Mouse (Mus musculus) A20 (cell line): ENCODE results near the gene Smchd1.
"Not testable (repeated sequence)": the region's sequence is repeated elsewhere in the genome, so short reads cannot be mapped to it uniquely, and the experiment has no call there.

Source experiments
- DNase-seq: peaks from one replicate; pipeline ENCODE4 v3.0.0-alpha.2; 2011; ENCODE audit warnings: low read depth, low spot score

The Smchd1 gene

GRCm38 (mm10) chr17:71474762-71475704, at the start of gene Smchd1:
TSS of gene Smchd1 (minus strand) at chr17:71475343.
- DNase-seq: peak; percentile 96

DNA sequence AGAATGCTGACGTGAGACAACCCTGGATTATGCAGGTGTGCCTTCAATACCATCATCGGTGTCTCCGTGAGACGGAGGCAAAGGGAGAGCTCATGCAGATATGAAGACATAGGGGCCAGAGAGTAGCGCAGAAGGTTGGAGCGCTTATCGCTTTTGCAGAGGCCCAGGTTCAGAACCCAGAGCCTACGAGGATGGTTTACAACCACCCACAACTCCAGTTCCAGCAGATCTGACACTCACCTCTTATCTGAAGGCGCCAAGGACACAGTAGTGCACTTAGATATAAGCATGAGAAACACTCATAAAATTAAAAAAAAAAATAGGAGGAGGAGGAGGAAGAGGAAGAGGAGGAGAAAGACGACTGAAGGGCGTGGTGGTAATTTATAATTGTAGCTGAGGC, 35.2 kb upstream of the Smchd1 start:
- DNase-seq: no peak

DNA sequence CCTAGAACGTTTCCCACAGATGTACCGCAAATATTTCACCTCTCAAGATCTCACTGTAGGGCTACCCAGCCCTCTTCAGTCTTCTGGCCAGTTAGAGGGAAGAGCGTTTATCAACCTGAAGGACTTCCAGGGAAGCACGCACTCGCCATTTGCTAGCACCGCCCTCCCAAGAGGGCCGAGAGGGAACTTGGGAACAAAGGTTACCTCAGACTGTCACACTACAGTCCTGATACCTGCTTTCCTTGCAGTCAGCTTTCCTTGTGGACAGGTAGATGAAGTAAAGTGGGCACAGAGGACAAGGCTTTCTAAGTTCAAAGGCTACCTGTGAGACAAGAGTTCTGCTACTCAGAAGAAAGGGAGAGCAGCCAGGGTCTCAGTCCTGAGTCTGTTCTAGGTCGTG, 31.7 kb upstream of the Smchd1 start:
- no peak for DNase-seq

GRCm38 (mm10) chr17:71495784-71496183, 20.6 kb upstream of the Smchd1 start:
- no peak for DNase-seq

- DNase-seq: no peak
These were observed 16.2 kb upstream of the Smchd1 start for GRCm38 (mm10) chr17:71491332-71491686.

- DNase-seq: no peak
These were observed 15.7 kb upstream of the Smchd1 start for GRCm38 (mm10) chr17:71490666-71491331.

GRCm38 (mm10) chr17:71489703-71490461, 14.7 kb upstream of the Smchd1 start:
- peak; percentile 32 for DNase-seq

- DNase-seq: peak; percentile 89
These were observed 11.2 kb upstream of the Smchd1 start for GRCm38 (mm10) chr17:71486231-71486851.

DNA sequence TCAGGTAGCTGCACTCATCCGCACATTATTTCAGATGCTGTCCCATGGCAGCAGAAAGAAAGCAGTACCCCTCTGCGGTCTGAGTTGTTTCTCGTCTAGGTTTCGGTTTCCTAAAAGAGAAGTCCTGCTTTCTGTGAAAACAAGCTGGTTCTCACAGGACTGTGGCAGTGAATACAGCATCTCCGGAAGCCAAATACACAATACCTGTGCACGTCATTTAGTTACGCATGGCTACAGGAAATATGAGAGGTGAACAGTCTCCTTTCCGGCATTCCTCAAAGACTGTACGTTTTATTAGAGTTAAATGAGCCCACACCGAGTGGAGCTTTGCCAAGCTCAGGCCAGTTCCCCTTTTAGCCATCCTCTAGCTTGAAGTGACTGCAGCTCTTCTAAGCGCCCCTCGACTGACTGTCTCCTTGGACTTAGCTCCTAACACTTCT, 10.7 kb upstream of the Smchd1 start:
- peak; percentile 86 for DNase-seq

DNA sequence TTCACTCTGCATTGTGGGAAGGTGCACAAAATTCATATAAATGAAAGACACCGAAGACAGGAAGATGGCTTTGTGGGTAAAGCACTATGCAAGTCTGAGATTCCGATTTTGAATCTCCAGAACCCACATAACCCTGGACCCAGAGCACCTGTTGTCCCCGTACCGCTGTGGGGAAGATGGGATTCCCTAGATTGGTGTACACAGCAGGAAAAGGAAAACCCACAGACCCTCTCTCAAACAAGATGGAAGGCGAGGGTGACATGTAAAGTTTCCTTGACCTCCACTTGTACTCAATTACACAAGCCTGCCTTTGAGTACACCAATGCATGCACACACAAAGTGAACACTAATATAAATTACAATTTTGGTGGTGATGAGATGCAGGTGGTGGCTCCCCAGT, 9.6 kb upstream of the Smchd1 start:
- no peak for DNase-seq

DNA sequence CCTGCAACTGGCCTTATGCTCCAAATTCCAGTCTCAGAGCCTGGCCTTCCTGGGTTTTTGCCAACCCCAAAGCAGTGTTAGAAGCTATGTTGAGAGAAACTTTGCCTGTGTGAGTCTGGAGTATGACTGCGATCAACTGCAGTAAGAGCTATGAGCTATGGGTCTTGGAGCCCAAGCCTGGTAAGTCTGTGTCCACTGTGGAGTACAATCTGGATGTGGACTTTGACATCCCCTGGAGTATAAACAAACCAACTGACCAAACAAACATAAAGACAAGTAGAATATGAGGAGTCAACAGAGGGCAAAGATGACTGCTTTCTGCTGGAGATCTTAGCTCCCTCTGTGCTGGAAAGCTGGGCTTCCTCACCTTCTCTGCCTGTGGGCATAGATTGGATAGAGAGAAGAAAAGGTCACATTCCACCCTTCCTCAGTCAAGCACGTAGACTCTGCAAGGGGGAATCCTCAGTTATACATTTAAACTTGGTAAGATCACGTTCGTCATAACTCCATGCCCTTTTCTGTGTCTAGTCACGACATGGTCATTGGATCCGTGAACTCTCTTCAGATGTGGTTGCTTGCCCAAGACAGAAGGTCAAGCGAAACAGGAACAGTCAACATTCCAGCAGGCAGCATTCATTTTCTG, 8.4 kb upstream of the Smchd1 start:
- no peak for DNase-seq

DNA sequence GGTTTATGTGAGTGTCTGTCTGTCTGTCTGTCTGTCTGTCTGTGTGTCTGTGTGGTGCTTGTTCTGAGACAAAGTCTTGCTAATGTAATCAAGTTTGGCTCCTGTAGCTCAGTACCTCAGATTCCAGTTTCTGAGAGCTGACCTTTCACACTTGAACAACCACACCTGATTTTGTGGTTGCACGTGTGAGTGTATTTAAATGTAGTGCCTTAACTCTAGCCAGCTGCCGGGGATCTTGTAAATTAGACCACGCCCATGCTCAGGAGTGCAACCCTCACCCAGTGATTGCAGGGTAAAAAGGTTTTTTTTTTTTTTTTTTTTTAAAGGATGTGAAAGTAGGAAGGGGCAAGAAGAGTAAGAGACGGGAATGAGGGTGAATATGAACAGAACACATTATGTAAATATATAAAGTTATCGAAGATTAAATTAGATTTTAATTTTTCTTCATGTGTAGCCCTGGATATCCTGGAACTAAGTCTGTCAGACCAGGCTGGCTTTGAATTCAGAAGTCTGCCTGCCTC, 4.3 kb upstream of the Smchd1 start:
- peak; percentile 91 for DNase-seq

GRCm38 (mm10) chr17:71477481-71477880, 2.3 kb upstream of the Smchd1 start:
- no peak for DNase-seq

- DNase-seq: no peak
These were observed 1.3 kb upstream of the Smchd1 start for GRCm38 (mm10) chr17:71476346-71477020.

DNA sequence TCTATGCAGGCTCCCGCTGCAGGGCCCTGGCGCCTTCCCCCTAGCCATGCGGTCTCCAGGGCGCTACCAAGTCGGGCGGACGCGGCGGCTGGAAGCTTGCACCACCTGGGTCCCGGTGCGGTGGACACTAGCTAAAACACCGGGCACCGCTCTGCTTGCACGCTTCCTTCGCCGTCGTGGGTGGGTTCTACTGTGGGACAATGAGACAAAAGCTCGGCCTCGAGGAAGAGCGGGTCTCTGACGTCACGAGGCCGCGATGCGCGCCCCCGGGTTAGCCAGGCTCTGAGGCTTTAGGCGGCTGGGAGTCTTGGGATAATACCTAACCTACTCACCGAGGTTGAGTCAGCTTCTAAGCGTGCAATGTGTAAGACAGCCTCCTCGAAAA, 554 bp upstream of the Smchd1 start:
- no peak for DNase-seq

GRCm38 (mm10) chr17:71474128-71474527, 1.0 kb downstream of the Smchd1 start:
- peak; percentile 58 for DNase-seq

GRCm38 (mm10) chr17:71471261-71471660, 3.9 kb downstream of the Smchd1 start:
- no peak for DNase-seq

- DNase-seq: no peak
These were observed 14.8 kb downstream of the Smchd1 start for GRCm38 (mm10) chr17:71460312-71460711.

DNA sequence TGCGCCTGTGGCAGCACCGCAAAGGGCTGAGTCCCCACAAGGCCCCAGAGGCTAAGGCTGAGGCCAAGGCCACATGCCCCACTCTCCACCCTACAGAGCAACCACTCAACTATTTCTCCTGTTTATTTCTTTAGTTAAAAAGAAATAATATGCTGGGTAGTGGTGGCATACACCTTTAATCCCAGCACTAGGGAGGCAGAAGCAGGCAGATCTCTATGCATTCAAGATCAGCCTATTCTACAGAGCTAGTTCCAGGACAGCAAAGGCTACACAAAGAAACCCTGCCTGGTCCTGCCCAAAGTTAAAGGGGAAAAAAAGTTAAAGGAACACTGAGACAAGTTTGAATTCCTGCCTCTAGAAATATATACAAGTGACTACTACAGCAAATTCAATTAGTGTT, 15.3 kb downstream of the Smchd1 start, which contains the start of gene Gm4707:
Gm4707 (minus strand) TSS at position 101 of the 400 bp plus-strand sequence.
- no peak for DNase-seq

GRCm38 (mm10) chr17:71457361-71457760, 17.8 kb downstream of the Smchd1 start:
- DNase-seq: not testable (repeated sequence)
